Mouse (Mus musculus): ENCODE measurements around the gene Narf. TPM values are rescaled to one million over a fixed set of nuclear protein-coding genes. Genes with fewer than 3 reads are reported as not detected.

Gene Narf
- polyA plus RNA-seq, 1 experiment from 2014 or later: 72.9 TPM

- peaks cover 52% of the 10 kb centered on the region for H3K36me3 ChIP-seq
- peak; percentile 88 for DNase-seq (ENCODE audit: low spot score)
- H3K9me3 ChIP-seq: no peaks in the 10 kb centered on the region
- peak within 1 kb of the TSS; percentile 96 for H3K27ac ChIP-seq
- peaks cover 25% of the 10 kb centered on the region for H3K4me1 ChIP-seq (replicated peaks)
- no peaks in the 10 kb centered on the region for H3K27me3 ChIP-seq (ENCODE audit: insufficient read depth, poor library complexity, severe bottlenecking)
- 2% methylated on average over 91 of the region's 91 CpGs for WGBS
- H3K4me3 ChIP-seq: peak within 1 kb of the TSS; percentile 100
Measured at GRCm38 (mm10) chr11:121259160-121260100, 22.4 kb downstream of the Narf start, which contains the start of gene Foxk2. TSS of gene Foxk2 (plus strand) at chr11:121259990.

- Histone ChIP-seq H3K36me3 (peaks cover 52% of the 10 kb centered on the region), H3K27ac (peak overlapping the region; percentile 96), H3K4me1 (replicated peaks) (peaks cover 25% of the 10 kb centered on the region), H3K27me3 (ENCODE audit: insufficient read depth, poor library complexity, severe bottlenecking) (no peaks in the 10 kb centered on the region), H3K4me3 (peak overlapping the region; percentile 100), H3K9me3 (no peaks in the 10 kb centered on the region)
- under 1% methylated on average over 60 of the region's 60 CpGs for WGBS
- DNase-seq (ENCODE audit: low spot score): peak; percentile 42
Measured at GRCm38 (mm10) chr11:121260211-121260906, 23.3 kb downstream of the Narf start.

GRCm38 (mm10) chr11:121261074-121261473 is 24.0 kb downstream of the Narf start:
- H3K27me3 ChIP-seq (ENCODE audit: insufficient read depth, poor library complexity, severe bottlenecking): no peaks in the 10 kb centered on the region
- DNase-seq (ENCODE audit: low spot score): no peak
- H3K36me3 ChIP-seq: peaks cover 52% of the 10 kb centered on the region
- no peaks in the 10 kb centered on the region for H3K9me3 ChIP-seq
- H3K27ac ChIP-seq: peak overlapping the region; percentile 96
- 56% methylated on average over 2 of the region's 2 CpGs for WGBS
- H3K4me3 ChIP-seq: peak overlapping the region; percentile 100
- H3K4me1 ChIP-seq (replicated peaks): peaks cover 25% of the 10 kb centered on the region

GRCm38 (mm10) chr11:121277516-121277915 is 40.5 kb downstream of the Narf start:
- H3K36me3 ChIP-seq: peaks cover 55% of the 10 kb centered on the region
- no peaks in the 10 kb centered on the region for H3K9me3 ChIP-seq
- 92% methylated on average over 8 of the region's 8 CpGs for WGBS
- H3K27ac ChIP-seq: no peak overlapping the region
- no peak for DNase-seq (ENCODE audit: low spot score)
- no peaks in the 10 kb centered on the region for H3K27me3 ChIP-seq (ENCODE audit: insufficient read depth, poor library complexity, severe bottlenecking)
- H3K4me3 ChIP-seq: no peak overlapping the region
- H3K4me1 ChIP-seq (replicated peaks): no peaks in the 10 kb centered on the region

- WGBS: 93% methylated on average over 3 of the region's 3 CpGs
- no peak for DNase-seq (ENCODE audit: low spot score)
- H3K27me3 ChIP-seq (ENCODE audit: insufficient read depth, poor library complexity, severe bottlenecking): no peaks in the 10 kb centered on the region
- H3K4me1 ChIP-seq (replicated peaks): no peaks in the 10 kb centered on the region
- peaks cover 52% of the 10 kb centered on the region for H3K36me3 ChIP-seq
- no peaks in the 10 kb centered on the region for H3K9me3 ChIP-seq
- H3K4me3 ChIP-seq: no peak overlapping the region
- no peak overlapping the region for H3K27ac ChIP-seq
Measured at GRCm38 (mm10) chr11:121278011-121278410, 41.0 kb downstream of the Narf start.

GRCm38 (mm10) chr11:121282911-121283310 is 45.9 kb downstream of the Narf start:
- Histone ChIP-seq H3K27me3 (ENCODE audit: insufficient read depth, poor library complexity, severe bottlenecking) (no peaks in the 10 kb centered on the region), H3K27ac (no peak overlapping the region), H3K4me3 (no peak overlapping the region), H3K4me1 (replicated peaks) (no peaks in the 10 kb centered on the region), H3K9me3 (no peaks in the 10 kb centered on the region), H3K36me3 (peaks cover 66% of the 10 kb centered on the region)
- no peak for DNase-seq (ENCODE audit: low spot score)
- 88% methylated on average over 6 of the region's 6 CpGs for WGBS

GRCm38 (mm10) chr11:121289859-121290258 is 52.8 kb downstream of the Narf start:
- H3K4me1 ChIP-seq (replicated peaks): no peaks in the 10 kb centered on the region
- no peak for DNase-seq (ENCODE audit: low spot score)
- H3K27me3 ChIP-seq (ENCODE audit: insufficient read depth, poor library complexity, severe bottlenecking): no peaks in the 10 kb centered on the region
- H3K4me3 ChIP-seq: no peak overlapping the region
- peaks cover 99% of the 10 kb centered on the region for H3K36me3 ChIP-seq
- H3K27ac ChIP-seq: no peak overlapping the region
- WGBS: 93% methylated on average over 3 of the region's 3 CpGs
- H3K9me3 ChIP-seq: no peaks in the 10 kb centered on the region

- no peaks in the 10 kb centered on the region for H3K9me3 ChIP-seq
- no peaks in the 10 kb centered on the region for H3K4me1 ChIP-seq (replicated peaks)
- no peak overlapping the region for H3K27ac ChIP-seq
- H3K27me3 ChIP-seq (ENCODE audit: insufficient read depth, poor library complexity, severe bottlenecking): no peaks in the 10 kb centered on the region
- WGBS: 95% methylated on average over 5 of the region's 5 CpGs
- H3K4me3 ChIP-seq: no peak overlapping the region
- DNase-seq (ENCODE audit: low spot score): no peak
- H3K36me3 ChIP-seq: peaks cover 97% of the 10 kb centered on the region
Measured at GRCm38 (mm10) chr11:121294771-121295170, 57.7 kb downstream of the Narf start.

GRCm38 (mm10) chr11:121298493-121298892 is 61.4 kb downstream of the Narf start:
- H3K4me3 ChIP-seq: no peak overlapping the region
- no peaks in the 10 kb centered on the region for H3K4me1 ChIP-seq (replicated peaks)
- no peak for DNase-seq (ENCODE audit: low spot score)
- peaks cover 97% of the 10 kb centered on the region for H3K36me3 ChIP-seq
- 93% methylated on average over 8 of the region's 8 CpGs for WGBS
- no peaks in the 10 kb centered on the region for H3K9me3 ChIP-seq
- no peaks in the 10 kb centered on the region for H3K27me3 ChIP-seq (ENCODE audit: insufficient read depth, poor library complexity, severe bottlenecking)
- H3K27ac ChIP-seq: no peak overlapping the region

- Histone ChIP-seq H3K9me3 (no peaks in the 10 kb centered on the region), H3K4me1 (replicated peaks) (no peaks in the 10 kb centered on the region), H3K27ac (no peak overlapping the region), H3K36me3 (peaks cover 99% of the 10 kb centered on the region), H3K27me3 (ENCODE audit: insufficient read depth, poor library complexity, severe bottlenecking) (no peaks in the 10 kb centered on the region), H3K4me3 (no peak overlapping the region)
- no peak for DNase-seq (ENCODE audit: low spot score)
- WGBS: 95% methylated on average over 9 of the region's 9 CpGs
Measured at GRCm38 (mm10) chr11:121300265-121300664, 63.2 kb downstream of the Narf start.

- 93% methylated on average over 6 of the region's 6 CpGs for WGBS
- no peaks in the 10 kb centered on the region for H3K4me1 ChIP-seq (replicated peaks)
- peaks cover 100% of the 10 kb centered on the region for H3K36me3 ChIP-seq
- no peak for DNase-seq (ENCODE audit: low spot score)
- H3K27me3 ChIP-seq (ENCODE audit: insufficient read depth, poor library complexity, severe bottlenecking): no peaks in the 10 kb centered on the region
- no peak overlapping the region for H3K27ac ChIP-seq
- H3K9me3 ChIP-seq: peaks cover 6% of the 10 kb centered on the region; the same call in 1 of the 2 replicates
- H3K4me3 ChIP-seq: no peak overlapping the region
Measured at GRCm38 (mm10) chr11:121305371-121305770, 68.3 kb downstream of the Narf start.

Data from hindbrain, embryonic 10.5 days (tissue).